Mouse (Mus musculus) hindbrain, embryonic 16.5 days (tissue): ENCODE data around the gene Dse. TPM values are rescaled to one million over a fixed set of nuclear protein-coding genes. Genes with fewer than 3 reads are reported as not detected.

ENCODE experiments used
- ATAC-seq: fragments of 200-750 bp; cut with Nextera tagmentation; 2 replicates; pipeline ENCODE4 v1.8.0; 2017; ENCODE audit warnings: moderate TSS enrichment, moderate library complexity
- H3K27ac ChIP-seq: fragments of 300-500 bp; sonication (generic); 2 replicates; pipeline ENCODE4 v1.5.1; 2014; ENCODE audit warnings: low read depth, mild to moderate bottlenecking, control low read depth, low read length, moderate library complexity
- H3K27me3 ChIP-seq: fragments of 300-500 bp; sonication (generic); replicated peaks from 2 replicates; pipeline ENCODE4 v1.6.1; 2014; ENCODE audit warnings: low read length; ENCODE audit not compliant: control insufficient read depth, insufficient read depth
- H3K36me3 ChIP-seq: fragments of 300-500 bp; sonication (generic); 2 replicates; pipeline ENCODE4 v1.6.1; 2014; ENCODE audit warnings: mild to moderate bottlenecking, low read length, moderate library complexity, mixed read lengths; ENCODE audit not compliant: control insufficient read depth, insufficient read depth
- H3K4me1 ChIP-seq: fragments of 300-500 bp; sonication (generic); 2 replicates; pipeline ENCODE4 v1.6.1; 2014; ENCODE audit warnings: low read depth, low read length; ENCODE audit not compliant: control insufficient read depth, insufficient read depth
- H3K4me2 ChIP-seq: fragments of 300-500 bp; sonication (generic); 2 replicates; pipeline ENCODE4 v1.6.1; 2014; ENCODE audit warnings: mild to moderate bottlenecking, low read length, control low read depth, moderate library complexity
- H3K4me3 ChIP-seq: fragments of 300-500 bp; sonication (generic); 2 replicates; pipeline ENCODE4 v1.5.1; 2014; ENCODE audit warnings: mild to moderate bottlenecking, low read length, control low read depth, moderate library complexity
- H3K9ac ChIP-seq: fragments of 300-500 bp; sonication (generic); 2 replicates; pipeline ENCODE4 v1.6.1; 2014; ENCODE audit warnings: low read depth, mild to moderate bottlenecking, control low read depth, low read length, moderate library complexity
- H3K9me3 ChIP-seq: fragments of 300-500 bp; sonication (generic); 2 replicates; pipeline ENCODE4 v1.6.1; 2014; ENCODE audit warnings: mild to moderate bottlenecking, low read length, moderate library complexity; ENCODE audit not compliant: control insufficient read depth
- WGBS: fragments of 180-500 bp; shearing (Covaris S2); extraction: QIAGEN DNeasy Blood & Tissue Kit; methylation state at CpG from one replicate; pipeline ENCODE4 v1.1.7; 2014; 5-methylcytosine and 5-hydroxymethylcytosine counted together
- polyA plus RNA-seq: library from polyadenylated mRNA; unstranded; fragments of >200 nt; fragmentation: Nextera tagmentation; extraction: Ambion mirVana; gene quantifications from 2 replicates; pipeline ENCODE4 v1.2.1, GENCODE M21; 2015

Dse gene
- polyA plus RNA-seq, 1 experiment from 2014 or later, result 6.1 TPM

DNA sequence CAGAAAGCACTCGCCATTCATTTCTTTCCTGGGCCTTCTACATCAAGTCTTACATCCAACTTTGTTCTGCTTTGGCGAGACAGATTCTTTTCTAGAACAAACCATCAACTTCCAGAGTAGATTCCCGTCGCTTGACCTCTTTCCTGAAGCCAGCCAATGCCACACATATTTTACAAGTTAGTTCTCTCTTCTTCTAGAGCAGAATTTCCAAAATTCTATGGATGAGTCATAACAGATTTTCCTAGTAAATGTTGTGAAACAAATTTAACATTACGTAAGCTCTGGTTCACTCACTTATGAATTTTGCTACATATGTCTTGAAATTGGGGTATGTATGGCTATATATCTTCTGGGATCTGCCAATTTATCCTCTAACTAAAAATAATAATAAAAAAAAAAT is 13.0 kb downstream of the Dse start:
- H3K27me3 ChIP-seq, result no peaks in the 10 kb centered on the region
- H3K4me2 ChIP-seq, result no peak overlapping the region
- H3K4me3 ChIP-seq, result no peak overlapping the region
- no peaks in the 10 kb centered on the region for H3K36me3 ChIP-seq
- no peaks in the 10 kb centered on the region for H3K4me1 ChIP-seq
- no peak overlapping the region for H3K27ac ChIP-seq
- H3K9me3 ChIP-seq, result no peaks in the 10 kb centered on the region
- 91% methylated on average over 5 of the region's 5 CpGs for WGBS
- no peak for ATAC-seq
- no peak overlapping the region for H3K9ac ChIP-seq

DNA sequence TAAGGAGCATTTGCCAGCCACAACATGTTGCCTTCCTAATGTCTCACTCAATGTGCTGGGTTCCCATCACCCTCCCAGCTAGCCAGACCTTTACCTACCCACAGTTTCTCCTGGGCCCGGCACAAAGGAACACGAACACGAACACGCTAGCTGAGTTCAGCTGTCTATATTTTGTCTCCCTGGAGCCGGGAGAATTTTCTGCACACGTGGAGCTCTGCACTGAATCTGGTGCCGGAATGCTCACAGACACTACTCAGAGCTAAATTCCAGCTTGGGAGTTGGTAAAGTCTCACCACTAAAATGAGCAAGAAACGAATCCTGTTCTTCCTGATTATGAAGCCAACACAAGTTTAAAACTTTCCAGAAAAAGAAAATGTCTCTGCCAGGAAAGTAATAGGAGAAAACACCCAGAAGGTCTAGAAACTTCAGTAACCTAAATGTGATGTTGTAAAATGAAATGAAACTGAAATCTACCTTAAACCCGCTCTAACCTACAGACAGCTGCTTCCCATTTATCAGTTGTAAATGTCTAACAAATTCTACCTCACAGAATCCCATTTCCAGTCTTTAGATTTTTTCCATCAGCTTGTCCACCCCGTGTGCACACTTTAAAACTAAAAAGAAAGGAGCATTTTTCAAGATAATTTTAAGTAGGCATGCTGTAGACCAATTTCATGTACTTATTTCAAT is 20.8 kb downstream of the Dse start:
- no peak for ATAC-seq
- H3K27ac ChIP-seq, result no peak overlapping the region
- 83% methylated on average over 10 of the region's 10 CpGs for WGBS

GRCm38 (mm10) chr10:34185556-34185955 is 22.0 kb downstream of the Dse start:
- ATAC-seq, result no peak
- H3K4me3 ChIP-seq, result no peak overlapping the region
- H3K27ac ChIP-seq, result no peak overlapping the region
- H3K4me2 ChIP-seq, result no peak overlapping the region
- no peaks in the 10 kb centered on the region for H3K36me3 ChIP-seq
- 48% methylated on average over 4 of the region's 4 CpGs for WGBS
- no peak overlapping the region for H3K9ac ChIP-seq
- H3K9me3 ChIP-seq, result no peaks in the 10 kb centered on the region
- H3K4me1 ChIP-seq, result no peaks in the 10 kb centered on the region
- no peaks in the 10 kb centered on the region for H3K27me3 ChIP-seq

More for the DNA sequence above, 20.8 kb downstream of the Dse start:
- no peaks in the 10 kb centered on the region for H3K36me3 ChIP-seq
- no peak overlapping the region for H3K9ac ChIP-seq
- no peak overlapping the region for H3K4me2 ChIP-seq
- H3K9me3 ChIP-seq, result no peaks in the 10 kb centered on the region
- no peak overlapping the region for H3K4me3 ChIP-seq
- no peaks in the 10 kb centered on the region for H3K4me1 ChIP-seq
- no peaks in the 10 kb centered on the region for H3K27me3 ChIP-seq

DNA sequence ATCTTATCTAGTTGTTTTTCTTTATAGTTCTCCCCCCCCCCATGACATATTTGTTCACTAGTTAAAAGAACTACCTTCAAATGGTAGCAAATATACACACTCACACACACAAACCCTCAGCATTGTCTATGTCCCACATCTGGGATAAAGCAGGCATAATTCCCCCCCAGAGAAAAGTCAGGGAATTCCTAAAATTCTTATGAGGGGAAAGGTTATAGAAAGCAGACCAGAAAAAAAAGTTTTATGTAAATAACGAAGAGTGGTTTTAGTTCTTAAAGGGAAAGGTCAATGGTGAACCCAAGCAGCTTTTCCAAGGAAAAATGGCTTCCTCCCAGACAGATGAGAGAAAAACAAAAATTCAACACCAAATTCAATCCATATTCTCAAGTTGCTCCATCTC is 22.6 kb downstream of the Dse start:
- no peak overlapping the region for H3K9ac ChIP-seq
- H3K36me3 ChIP-seq, result no peaks in the 10 kb centered on the region
- H3K4me1 ChIP-seq, result no peaks in the 10 kb centered on the region
- no peaks in the 10 kb centered on the region for H3K9me3 ChIP-seq
- WGBS, result 74% methylated on average over 1 of the region's 1 CpGs
- no peak overlapping the region for H3K27ac ChIP-seq
- H3K27me3 ChIP-seq, result no peaks in the 10 kb centered on the region
- no peak overlapping the region for H3K4me3 ChIP-seq
- no peak for ATAC-seq
- H3K4me2 ChIP-seq, result no peak overlapping the region

- ATAC-seq, result no peak
- WGBS, result 89% methylated on average over 7 of the region's 7 CpGs
Observed at GRCm38 (mm10) chr10:34183731-34184130, 23.8 kb downstream of the Dse start.

DNA sequence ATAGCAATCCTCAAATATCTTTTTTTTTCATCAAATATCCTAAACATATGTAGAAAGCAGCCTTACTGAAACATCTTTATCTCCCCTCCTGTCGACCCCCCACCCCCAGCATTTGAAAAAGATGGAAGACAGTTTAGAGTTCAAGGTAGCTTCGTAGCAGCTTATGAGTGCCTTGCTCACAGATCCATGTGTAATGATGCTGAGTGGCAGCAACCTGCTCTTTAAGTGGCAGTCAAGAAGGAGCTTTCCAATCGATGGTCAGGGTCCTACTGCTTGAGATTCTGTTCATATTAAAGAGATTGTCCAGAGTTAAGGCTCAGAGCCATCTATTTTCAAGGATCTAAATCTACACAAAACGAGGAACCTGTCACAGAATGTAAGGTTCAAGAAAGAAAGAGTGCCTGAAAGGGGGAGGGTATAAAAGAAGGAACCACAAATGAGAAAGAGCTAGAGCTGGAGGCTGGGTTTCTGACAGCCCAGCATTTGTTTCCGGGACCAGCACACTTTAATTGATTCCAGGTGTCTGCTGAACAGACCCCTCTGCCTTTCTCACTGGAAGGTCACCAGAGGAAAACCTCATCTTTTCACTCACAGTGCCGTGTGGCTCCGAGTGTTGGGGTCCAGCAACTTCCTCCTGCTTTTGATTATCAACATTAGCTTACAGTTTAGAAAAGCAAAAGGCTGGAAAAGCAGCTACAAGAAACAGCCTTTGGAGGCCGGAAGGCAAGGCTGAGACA is 31.5 kb downstream of the Dse start:
- Histone ChIP-seq H3K4me2 (no peak overlapping the region), H3K36me3 (no peaks in the 10 kb centered on the region), H3K9me3 (no peaks in the 10 kb centered on the region), H3K4me3 (no peak overlapping the region), H3K4me1 (no peaks in the 10 kb centered on the region), H3K9ac (no peak overlapping the region), H3K27ac (no peak overlapping the region), H3K27me3 (no peaks in the 10 kb centered on the region)
- ATAC-seq, result no peak
- WGBS, result 57% methylated on average over 8 of the region's 8 CpGs

More at GRCm38 (mm10) chr10:34183731-34184130, 23.8 kb downstream of the Dse start:
- no peak overlapping the region for H3K4me2 ChIP-seq
- H3K9ac ChIP-seq, result no peak overlapping the region
- no peaks in the 10 kb centered on the region for H3K36me3 ChIP-seq
- H3K27me3 ChIP-seq, result no peaks in the 10 kb centered on the region
- no peaks in the 10 kb centered on the region for H3K9me3 ChIP-seq
- H3K4me3 ChIP-seq, result no peak overlapping the region
- H3K4me1 ChIP-seq, result no peaks in the 10 kb centered on the region
- H3K27ac ChIP-seq, result no peak overlapping the region

GRCm38 (mm10) chr10:34172663-34173282 is 34.7 kb downstream of the Dse start:
- no peak for ATAC-seq
- H3K4me2 ChIP-seq, result no peak overlapping the region
- 89% methylated on average over 4 of the region's 4 CpGs for WGBS
- no peak overlapping the region for H3K4me3 ChIP-seq
- H3K4me1 ChIP-seq, result no peaks in the 10 kb centered on the region
- no peaks in the 10 kb centered on the region for H3K36me3 ChIP-seq
- no peak overlapping the region for H3K27ac ChIP-seq
- no peaks in the 10 kb centered on the region for H3K9me3 ChIP-seq
- H3K9ac ChIP-seq, result no peak overlapping the region
- H3K27me3 ChIP-seq, result no peaks in the 10 kb centered on the region

DNA sequence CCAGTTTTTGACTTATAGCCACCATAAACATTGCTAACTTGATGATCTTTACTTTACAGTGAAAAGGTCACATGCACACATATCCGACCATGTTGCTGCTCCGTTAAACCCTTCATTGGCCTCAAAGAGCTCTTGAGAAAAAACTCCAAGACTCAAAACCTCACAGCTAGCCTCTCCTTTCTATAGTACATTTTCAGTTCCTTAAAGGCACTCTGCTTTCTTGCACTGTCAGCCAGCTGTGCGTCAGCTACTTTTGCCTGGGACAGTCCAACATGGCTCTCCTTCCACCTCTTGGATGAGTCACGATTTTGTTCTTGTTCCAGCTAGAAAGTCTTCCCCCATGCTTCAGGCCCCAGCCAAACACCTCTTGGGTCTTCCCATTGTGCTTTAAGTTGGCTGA is 35.9 kb downstream of the Dse start:
- Histone ChIP-seq H3K4me3 (no peak overlapping the region), H3K9ac (no peak overlapping the region), H3K4me2 (no peak overlapping the region), H3K36me3 (no peaks in the 10 kb centered on the region), H3K4me1 (no peaks in the 10 kb centered on the region), H3K9me3 (no peaks in the 10 kb centered on the region), H3K27me3 (no peaks in the 10 kb centered on the region), H3K27ac (no peak overlapping the region)
- WGBS, result 87% methylated on average over 4 of the region's 4 CpGs
- no peak for ATAC-seq

- Histone ChIP-seq H3K9me3 (no peaks in the 10 kb centered on the region), H3K27ac (no peak overlapping the region), H3K4me2 (no peak overlapping the region), H3K36me3 (no peaks in the 10 kb centered on the region), H3K4me3 (no peak overlapping the region), H3K27me3 (no peaks in the 10 kb centered on the region), H3K9ac (no peak overlapping the region), H3K4me1 (no peaks in the 10 kb centered on the region)
- ATAC-seq, result no peak
- 96% methylated on average over 3 of the region's 3 CpGs for WGBS
Observed at GRCm38 (mm10) chr10:34171191-34171590, 36.3 kb downstream of the Dse start.
